Mouse (Mus musculus) cerebellum, adult 2 months (tissue): ENCODE results near the gene Hmbs. TPM values are rescaled to one million over a fixed set of nuclear protein-coding genes. Genes with fewer than 3 reads are reported as not detected.
"Not testable (repeated sequence)": the region's sequence is repeated elsewhere in the genome, so short reads cannot be mapped to it uniquely, and the experiment has no call there.

Experiments
- DNase-seq, 2 experiments: peaks; one replicate each; pipeline ENCODE4 v3.0.0; 2021
- H3K27ac ChIP-seq: fragments of 200-500 bp; 2 replicates; pipeline ENCODE4 v1.5.1; 2012; ENCODE audit warnings: low read length, control low read depth, inconsistent platforms; ENCODE audit not compliant: insufficient read depth
- H3K27me3 ChIP-seq: fragments of 200-500 bp; 2 replicates; pipeline ENCODE4 v1.6.1; 2012; ENCODE audit warnings: inconsistent platforms, mild to moderate bottlenecking, low read length, moderate library complexity; ENCODE audit not compliant: control insufficient read depth, insufficient read depth
- H3K4me1 ChIP-seq: fragments of 200-500 bp; 2 replicates; pipeline ENCODE4 v1.6.1; 2011; ENCODE audit warnings: low read length; ENCODE audit not compliant: control insufficient read depth, insufficient read depth
- H3K4me3 ChIP-seq: fragments of 200-500 bp; replicated peaks from 2 replicates; pipeline ENCODE3; 2011; ENCODE audit warnings: mild to moderate bottlenecking, low read depth, low read length, control low read depth; ENCODE audit not compliant: insufficient read depth
- CTCF ChIP-seq: fragments of 200-500 bp; IDR thresholded peaks from 2 replicates; pipeline ENCODE4 v1.5.1; 2011; ENCODE audit warnings: low read depth, mild to moderate bottlenecking, control low read depth, low read length, moderate library complexity, borderline replicate concordance; ENCODE audit not compliant: insufficient read depth
- POLR2A ChIP-seq: fragments of 200-500 bp; IDR thresholded peaks from 2 replicates; pipeline ENCODE4 v1.6.1; 2011; ENCODE audit warnings: low read length, control low read depth, borderline replicate concordance; ENCODE audit not compliant: insufficient read depth
- WGBS: fragments of 180-500 bp; shearing (Covaris S2); methylation state at CpG from one replicate; pipeline ENCODE4 v1.1.7; 2018; 5-methylcytosine and 5-hydroxymethylcytosine counted together
- polyA plus RNA-seq: library from polyadenylated mRNA; depleted of rRNA; stranded (reverse); fragments of >200 nt; gene quantifications from 2 replicates; pipeline ENCODE4 v1.2.3, GENCODE M21; 2012

Hmbs gene
- polyA plus RNA-seq, 1 experiment = 35.4 TPM

DNA sequence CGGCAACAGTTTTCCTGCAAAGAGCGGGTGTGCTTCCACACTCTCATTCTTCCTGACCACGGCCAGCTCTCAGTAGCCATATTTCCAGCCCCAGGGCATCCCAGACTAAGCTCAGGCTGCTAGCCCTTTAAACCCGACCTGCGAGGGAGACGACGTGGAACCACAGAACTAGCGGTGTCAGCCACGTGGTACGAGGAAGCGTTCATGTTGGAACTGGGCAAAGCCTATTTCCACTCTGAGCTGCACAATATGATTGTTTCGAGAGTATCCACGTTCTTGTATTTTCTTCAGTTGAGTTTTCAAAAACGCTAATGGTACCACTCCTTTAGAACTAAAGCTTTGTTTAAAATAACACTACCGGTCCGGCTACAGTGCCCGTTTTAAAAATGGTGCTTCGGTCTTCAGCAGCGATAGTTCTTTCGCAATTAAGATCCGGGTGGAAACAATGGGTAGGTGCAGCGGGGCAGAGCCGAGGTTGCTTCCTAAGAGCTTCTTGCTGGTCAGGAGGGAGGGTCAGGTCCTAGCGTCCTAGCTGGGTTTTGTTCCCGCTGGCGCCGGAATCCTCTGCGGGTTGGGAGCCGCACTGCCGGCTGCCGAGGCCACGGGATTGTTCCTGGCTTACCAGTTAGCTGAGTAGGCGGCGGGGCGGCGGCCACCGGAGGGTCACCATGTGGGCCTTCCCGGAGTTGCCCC is 17.5 kb downstream of the Hmbs start:
- no peaks in the 10 kb centered on the region for H3K27me3 ChIP-seq
- under 1% methylated on average over 38 of the region's 38 CpGs for WGBS
- peak overlapping the region; percentile 54 for H3K27ac ChIP-seq
- peak; percentile 65; the same call in 1 of the 2 replicates for TF ChIP-seq POLR2A
- TF ChIP-seq CTCF = no peak
- DNase-seq = peak; percentile 86 to 92
- 0 out of 2 replicates have a peak, but pooled peaks cover 3% of the 10 kb centered on the region for H3K4me1 ChIP-seq
- peak overlapping the region; percentile 70 for H3K4me3 ChIP-seq

DNA sequence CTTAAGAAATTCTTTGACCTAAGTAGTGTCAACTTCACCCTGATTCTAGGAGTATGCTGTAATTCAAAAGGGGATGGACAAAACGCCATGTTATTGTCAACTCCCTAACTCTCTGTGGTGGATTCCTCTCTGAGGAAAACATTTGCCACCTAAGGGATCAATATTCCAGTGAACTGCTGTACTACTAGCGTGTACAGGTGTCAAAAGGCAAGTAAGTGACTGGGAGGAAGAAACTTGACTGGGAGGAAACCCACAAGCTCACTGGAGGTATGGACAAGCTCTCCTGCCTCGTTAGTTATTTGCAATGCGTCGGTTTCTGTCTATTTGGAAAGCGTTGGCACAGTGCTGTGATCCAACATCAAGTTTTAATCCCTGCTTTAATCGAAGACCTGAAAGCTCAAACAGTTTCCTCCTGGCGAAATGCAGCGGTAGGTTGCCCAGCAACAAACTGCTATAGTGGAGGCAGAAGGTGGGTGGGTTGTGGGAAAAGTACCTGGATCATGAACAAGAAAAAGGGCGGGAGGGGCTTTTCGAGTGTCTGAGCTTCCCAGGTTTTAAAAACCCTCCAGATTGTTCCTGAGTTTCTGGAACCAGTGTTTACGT is 18.2 kb downstream of the Hmbs start, which contains the start of gene Dpagt1:
TSS of gene Dpagt1 (plus strand) at position 252 of the 603 bp plus-strand sequence.
- H3K27me3 ChIP-seq = no peaks in the 10 kb centered on the region
- peak within 1 kb of the TSS; percentile 70 for H3K4me3 ChIP-seq
- TF ChIP-seq POLR2A (no peak), CTCF (no peak)
- peak within 1 kb of the TSS; percentile 54 for H3K27ac ChIP-seq
- H3K4me1 ChIP-seq = 0 out of 2 replicates have a peak, but pooled peaks cover 3% of the 10 kb centered on the region
- 2% methylated on average over 12 of the region's 12 CpGs for WGBS
- no peak for DNase-seq

DNA sequence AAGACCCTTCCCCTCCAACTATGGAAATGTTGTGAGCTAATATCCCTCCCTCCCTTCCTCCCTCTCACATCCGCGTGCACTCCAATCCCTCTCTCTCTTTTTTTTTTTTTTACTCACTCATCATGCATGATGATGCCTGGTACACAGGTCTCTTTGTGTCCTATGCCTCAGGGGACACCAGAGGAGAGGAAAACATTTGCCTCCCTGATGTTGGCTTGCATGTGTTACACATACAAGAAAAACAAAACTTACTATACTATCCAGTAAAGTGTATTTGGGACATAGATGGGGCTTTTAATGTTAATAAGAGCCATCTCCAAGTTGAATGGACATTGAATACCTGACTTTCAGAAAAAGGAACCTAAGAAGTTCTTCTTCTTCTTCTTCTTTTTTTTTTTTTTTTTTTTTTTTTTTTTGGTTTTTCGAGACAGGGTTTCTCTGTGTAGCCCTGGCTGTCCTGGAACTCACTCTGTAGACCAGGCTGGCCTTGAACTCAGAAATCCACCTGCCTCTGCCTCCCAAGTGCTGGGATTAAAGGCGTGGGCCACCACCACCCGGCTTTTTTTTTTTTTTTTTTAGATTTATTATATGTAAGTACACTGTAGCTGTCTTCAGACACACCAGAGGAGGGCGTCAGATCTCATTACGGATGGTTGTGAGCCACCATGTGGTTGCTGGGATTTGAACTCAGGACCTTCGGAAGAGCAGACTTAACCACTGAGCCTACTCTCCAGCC is 18.8 kb downstream of the Hmbs start:
- WGBS = 51% methylated on average over 7 of the region's 8 CpGs
- DNase-seq, H3K4me1 ChIP-seq, H3K27me3 ChIP-seq, H3K4me3 ChIP-seq: not testable (repeated sequence)
- peak overlapping the region; percentile 54; the same call in 1 of the 2 replicates for H3K27ac ChIP-seq

DNA sequence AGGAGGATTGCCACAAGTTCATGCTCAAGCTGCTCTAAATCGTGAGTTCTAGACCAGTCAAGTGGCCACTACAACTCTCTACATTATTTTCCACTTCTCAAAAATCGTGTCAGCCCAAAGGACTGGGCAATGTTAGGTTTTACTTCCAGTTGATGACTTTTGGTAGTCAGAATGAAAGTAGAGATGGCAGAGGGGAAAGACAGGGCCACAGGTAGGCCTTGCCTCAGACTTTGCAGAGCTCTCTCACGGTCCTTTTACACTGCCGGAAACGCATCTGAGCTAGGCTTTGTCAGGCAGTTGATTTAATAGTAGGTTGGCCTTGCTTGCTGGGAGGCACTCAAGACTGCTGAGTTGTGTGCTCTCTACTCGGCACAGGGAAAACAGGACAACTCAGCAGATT is 19.9 kb downstream of the Hmbs start:
- 84% methylated on average over 6 of the region's 6 CpGs for WGBS
- TF ChIP-seq POLR2A (no peak), CTCF (no peak)
- Histone ChIP-seq H3K27me3 (no peaks in the 10 kb centered on the region), H3K4me3 (no peak overlapping the region), H3K4me1 (0 out of 2 replicates have a peak, but pooled peaks cover 3% of the 10 kb centered on the region), H3K27ac (no peak overlapping the region)
- DNase-seq = no peak

DNA sequence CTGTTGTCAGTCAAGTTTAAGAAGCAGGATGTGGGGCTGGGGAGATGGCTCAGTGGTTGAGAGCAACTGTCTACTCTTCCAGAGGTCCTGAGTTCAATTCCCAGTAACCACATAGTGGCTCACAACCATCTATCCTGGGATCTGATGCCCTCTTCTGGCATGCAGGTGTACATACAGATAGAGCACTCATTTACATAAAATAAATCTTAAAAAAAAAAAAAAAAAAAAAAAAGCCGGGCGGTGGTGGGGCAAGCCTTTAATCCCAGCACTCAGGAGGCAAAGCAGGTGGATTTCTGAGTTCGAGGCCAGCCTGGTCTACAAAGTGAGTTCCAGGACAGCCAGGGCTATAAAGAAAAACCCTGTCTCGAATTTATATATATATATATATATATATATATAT is 20.4 kb downstream of the Hmbs start:
- DNase-seq, H3K27ac ChIP-seq, H3K27me3 ChIP-seq, H3K4me3 ChIP-seq, H3K4me1 ChIP-seq: not testable (repeated sequence)
- WGBS = 54% methylated on average over 4 of the region's 4 CpGs

DNA sequence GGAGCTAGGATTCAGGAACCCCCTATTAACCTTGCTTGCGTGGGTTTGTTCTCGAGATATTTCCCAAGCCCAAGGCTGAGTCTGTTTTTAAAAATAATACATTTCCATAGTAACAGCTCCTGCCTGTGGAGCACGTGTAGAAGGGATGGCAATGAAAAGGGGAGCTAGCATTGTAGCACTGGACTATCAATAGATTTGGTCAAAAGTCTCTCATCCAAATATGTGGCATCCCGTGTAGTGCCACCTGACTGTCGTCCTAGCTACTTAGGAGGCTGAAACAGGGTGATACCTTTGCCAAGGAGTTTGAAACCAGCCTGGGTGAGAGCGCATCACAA is 23.3 kb downstream of the Hmbs start:
- Histone ChIP-seq H3K27ac (peak overlapping the region; percentile 55), H3K27me3 (no peaks in the 10 kb centered on the region), H3K4me3 (peak overlapping the region; percentile 50), H3K4me1 (peaks cover 12% of the 10 kb centered on the region)
- TF ChIP-seq POLR2A (no peak), CTCF (no peak)
- DNase-seq = no peak
- 11% methylated on average over 6 of the region's 6 CpGs for WGBS

DNA sequence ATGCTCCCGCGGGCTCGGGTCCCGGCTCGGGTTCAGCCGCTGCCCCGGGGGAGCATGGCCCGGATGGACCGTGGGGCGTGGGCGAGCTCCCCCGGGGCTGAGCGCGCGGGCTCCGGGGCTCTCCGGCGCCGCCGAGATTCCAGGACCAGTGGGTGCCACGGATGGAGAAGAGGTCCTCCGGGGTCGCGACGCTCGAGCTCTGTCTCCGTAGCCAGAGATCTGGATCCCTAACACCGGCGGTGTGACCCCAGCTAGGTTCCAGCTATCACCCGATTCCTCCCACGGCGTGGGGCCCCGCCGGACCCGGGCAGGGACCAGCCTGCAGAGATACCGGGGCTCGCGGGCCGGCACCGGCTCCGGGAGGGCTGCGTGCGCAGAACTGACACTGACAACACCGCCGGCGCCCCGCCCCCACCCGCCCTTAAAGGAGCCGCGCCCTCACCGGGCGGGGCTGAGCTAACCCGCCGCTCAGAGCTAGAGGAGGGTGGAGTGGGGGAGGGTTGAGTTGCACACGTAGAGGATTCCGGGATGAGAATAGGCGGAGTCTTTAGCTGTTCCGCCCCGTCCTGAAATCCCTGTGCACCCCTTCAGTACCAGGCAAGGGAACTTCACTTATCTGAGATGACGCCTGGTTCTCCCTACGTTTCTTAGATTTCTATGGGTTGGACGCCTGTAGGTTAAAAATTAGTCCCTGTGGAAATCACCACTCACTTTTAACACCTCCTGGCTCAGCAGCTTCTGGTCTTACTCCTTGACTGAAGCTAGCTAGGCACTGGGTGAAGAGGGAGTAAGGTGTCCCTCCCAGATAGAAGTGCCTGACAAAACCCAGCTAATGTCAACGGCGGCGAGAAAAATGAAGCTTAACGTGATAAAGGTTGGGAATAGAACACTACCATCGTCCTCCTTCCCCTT is 23.9 kb downstream of the Hmbs start, which contains the start of gene C2cd2l:
TSS of gene C2cd2l (minus strand) at position 399 of the 912 bp plus-strand sequence.
- Histone ChIP-seq H3K27ac (peak within 1 kb of the TSS; percentile 74), H3K4me1 (peaks cover 12% of the 10 kb centered on the region), H3K27me3 (no peaks in the 10 kb centered on the region), H3K4me3 (peak within 1 kb of the TSS; percentile 89)
- TF ChIP-seq CTCF (no peak), POLR2A (peak; percentile 58)
- WGBS = 1% methylated on average over 67 of the region's 67 CpGs
- DNase-seq = peak; percentile 88 to 96
